Mouse (Mus musculus): ENCODE measurements around the gene Ndufs3. TPM values are rescaled to one million over a fixed set of nuclear protein-coding genes. Genes with fewer than 3 reads are reported as not detected.
"Not testable (repeated sequence)": the region's sequence is repeated elsewhere in the genome, so short reads cannot be mapped to it uniquely, and the experiment has no call there.

Ndufs3 gene
- polyA plus RNA-seq, 1 experiment, result 56.8 TPM

DNA sequence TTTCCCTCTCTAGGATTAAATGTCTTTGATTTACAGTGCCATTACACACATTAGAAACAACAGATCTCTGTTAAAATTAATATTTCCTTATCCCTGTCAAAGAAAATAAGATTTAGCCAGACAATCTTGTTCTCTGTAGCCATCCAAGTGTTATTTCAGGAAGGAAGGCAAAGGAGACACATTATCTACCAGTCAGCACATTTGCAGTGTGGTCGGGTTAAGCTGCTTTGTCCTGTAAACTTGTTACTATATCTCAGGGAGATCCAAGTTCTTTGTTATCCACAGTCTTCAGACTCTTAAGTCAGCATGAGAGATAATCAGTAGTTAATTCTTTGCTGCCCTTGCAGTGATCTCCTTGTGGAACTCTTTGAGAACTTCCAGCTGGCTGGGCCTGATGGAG is 6.2 kb upstream of the Ndufs3 start:
- H3K27me3 ChIP-seq (replicated peaks), result no peaks in the 10 kb centered on the region
- H3K36me3 ChIP-seq (replicated peaks; ENCODE audit: low read length), result peaks cover 88% of the 10 kb centered on the region
- no peak overlapping the region for H3K4me3 ChIP-seq (replicated peaks)
- TF ChIP-seq GATA1 (IDR thresholded peaks at IDR 0.05; ENCODE audit: borderline replicate concordance, low read length) (no peak), FLI1 (IDR thresholded peaks at IDR 0.05; ENCODE audit: low read length) (no peak)
- H3K9me3 ChIP-seq, result no peaks in the 10 kb centered on the region
- H3K4me1 ChIP-seq, result peaks cover 53% of the 10 kb centered on the region

DNA sequence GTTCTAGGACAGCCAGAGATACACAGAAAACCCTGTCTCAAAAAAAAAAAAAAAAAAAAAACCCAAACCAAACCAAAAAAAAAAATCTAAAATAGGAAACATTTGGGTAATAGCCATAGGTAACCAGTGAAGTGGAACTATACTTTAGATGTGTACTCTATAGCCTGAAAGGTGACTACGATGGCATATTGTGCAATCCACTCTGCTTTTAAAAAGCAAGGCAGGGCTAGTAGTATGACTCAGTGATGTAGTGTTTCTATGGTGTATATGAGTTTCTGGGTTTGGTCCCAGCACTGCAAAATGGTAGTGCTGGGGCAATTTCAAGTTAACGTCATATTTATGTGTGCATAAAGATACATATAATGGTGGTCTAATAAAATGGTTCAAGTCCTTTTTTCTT is 2.1 kb upstream of the Ndufs3 start:
- Histone ChIP-seq H3K36me3 (replicated peaks; ENCODE audit: low read length) (peaks cover 70% of the 10 kb centered on the region), H3K4me1 (peaks cover 60% of the 10 kb centered on the region), H3K4me3 (replicated peaks) (no peak overlapping the region), H3K9me3 (no peaks in the 10 kb centered on the region), H3K27me3 (replicated peaks) (no peaks in the 10 kb centered on the region)
- TF ChIP-seq GATA1 (IDR thresholded peaks at IDR 0.05; ENCODE audit: borderline replicate concordance, low read length), result no peak
- no peak for TF ChIP-seq FLI1 (IDR thresholded peaks at IDR 0.05; ENCODE audit: low read length)

- no peak for TF ChIP-seq FLI1 (IDR thresholded peaks at IDR 0.05; ENCODE audit: low read length)
- TF ChIP-seq GATA1 (IDR thresholded peaks at IDR 0.05; ENCODE audit: borderline replicate concordance, low read length), result no peak
- Histone ChIP-seq H3K27me3 (replicated peaks) (no peaks in the 10 kb centered on the region), H3K4me1 (peaks cover 46% of the 10 kb centered on the region), H3K4me3 (replicated peaks) (peak overlapping the region; percentile 94), H3K9me3 (no peaks in the 10 kb centered on the region), H3K36me3 (replicated peaks; ENCODE audit: low read length) (peaks cover 65% of the 10 kb centered on the region)
Measured at GRCm38 (mm10) chr2:90904856-90905224, 213 bp upstream of the Ndufs3 start.

- Histone ChIP-seq H3K27me3 (replicated peaks) (no peaks in the 10 kb centered on the region), H3K9me3 (no peaks in the 10 kb centered on the region), H3K4me3 (replicated peaks) (peak overlapping the region; percentile 94), H3K36me3 (replicated peaks; ENCODE audit: low read length) (peaks cover 61% of the 10 kb centered on the region), H3K4me1 (peaks cover 37% of the 10 kb centered on the region)
- TF ChIP-seq FLI1 (IDR thresholded peaks at IDR 0.05; ENCODE audit: low read length), result no peak
- no peak for TF ChIP-seq GATA1 (IDR thresholded peaks at IDR 0.05; ENCODE audit: borderline replicate concordance, low read length)
Measured at GRCm38 (mm10) chr2:90903398-90903797, 1.2 kb downstream of the Ndufs3 start.

DNA sequence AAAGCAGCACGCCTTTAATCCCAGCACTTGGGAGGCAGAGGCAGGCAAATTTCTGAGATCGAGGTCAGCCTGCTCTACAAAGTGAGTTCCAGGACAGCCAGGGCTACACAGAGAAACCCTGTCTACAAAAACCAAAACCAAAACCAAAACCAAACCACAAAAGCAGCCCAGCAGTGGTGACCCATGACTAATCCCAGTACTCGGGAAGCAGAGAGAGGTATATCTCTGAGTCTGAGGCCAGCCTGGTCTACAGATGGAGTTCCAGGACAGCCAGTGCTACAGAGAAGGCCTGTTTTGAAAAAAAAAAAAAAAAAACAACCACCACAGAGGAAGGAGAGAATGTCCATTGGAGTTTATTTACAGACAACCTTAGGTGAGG is 10.3 kb downstream of the Ndufs3 start:
- H3K36me3 ChIP-seq (replicated peaks; ENCODE audit: low read length), result peaks cover 69% of the 10 kb centered on the region
- H3K9me3 ChIP-seq; H3K4me3 ChIP-seq (replicated peaks): not testable (repeated sequence)
- peaks cover 30% of the 10 kb centered on the region for H3K27me3 ChIP-seq (replicated peaks)
- H3K4me1 ChIP-seq, result peaks cover 14% of the 10 kb centered on the region

- Histone ChIP-seq H3K4me3 (replicated peaks) (no peak overlapping the region), H3K9me3 (no peaks in the 10 kb centered on the region), H3K27me3 (replicated peaks) (peaks cover 35% of the 10 kb centered on the region), H3K4me1 (peaks cover 18% of the 10 kb centered on the region), H3K36me3 (replicated peaks; ENCODE audit: low read length) (peaks cover 64% of the 10 kb centered on the region)
- TF ChIP-seq FLI1 (IDR thresholded peaks at IDR 0.05; ENCODE audit: low read length), result no peak
- no peak for TF ChIP-seq GATA1 (IDR thresholded peaks at IDR 0.05; ENCODE audit: borderline replicate concordance, low read length)
Measured at GRCm38 (mm10) chr2:90893673-90894298, 10.8 kb downstream of the Ndufs3 start.

GRCm38 (mm10) chr2:90889550-90890548 is 14.8 kb downstream of the Ndufs3 start:
- TF ChIP-seq GATA1 (IDR thresholded peaks at IDR 0.05; ENCODE audit: borderline replicate concordance, low read length) (no peak), FLI1 (IDR thresholded peaks at IDR 0.05; ENCODE audit: low read length) (no peak)
- Histone ChIP-seq H3K4me1 (peaks cover 35% of the 10 kb centered on the region), H3K27me3 (replicated peaks) (peaks cover 72% of the 10 kb centered on the region), H3K4me3 (replicated peaks) (peak overlapping the region; percentile 93), H3K36me3 (replicated peaks; ENCODE audit: low read length) (peaks cover 25% of the 10 kb centered on the region), H3K9me3 (no peaks in the 10 kb centered on the region)

DNA sequence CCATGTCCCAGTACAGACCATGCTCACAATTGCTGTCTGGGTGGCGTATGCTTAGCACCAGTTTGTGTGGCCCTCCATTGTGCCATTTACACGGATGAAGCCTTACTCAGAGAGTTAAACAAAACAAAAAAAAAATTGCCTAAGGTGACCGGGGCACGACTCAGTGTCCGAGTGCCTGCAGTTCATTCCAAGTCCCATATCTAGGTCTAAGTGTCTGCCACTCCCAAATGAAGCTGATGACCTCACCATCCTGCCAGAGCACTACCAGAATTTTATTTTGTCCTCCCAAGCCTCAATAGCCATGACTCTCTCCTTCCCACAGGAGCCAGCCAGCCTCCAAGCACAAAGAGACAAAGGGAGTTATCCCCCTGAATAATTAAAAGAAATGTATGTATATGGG is 17.0 kb downstream of the Ndufs3 start:
- no peak overlapping the region for H3K4me3 ChIP-seq (replicated peaks)
- peaks cover 8% of the 10 kb centered on the region for H3K36me3 ChIP-seq (replicated peaks; ENCODE audit: low read length)
- peaks cover 18% of the 10 kb centered on the region for H3K9me3 ChIP-seq
- H3K27me3 ChIP-seq (replicated peaks), result peaks cover 90% of the 10 kb centered on the region
- peaks cover 38% of the 10 kb centered on the region for H3K4me1 ChIP-seq
- TF ChIP-seq GATA1 (IDR thresholded peaks at IDR 0.05; ENCODE audit: borderline replicate concordance, low read length) (no peak), FLI1 (IDR thresholded peaks at IDR 0.05; ENCODE audit: low read length) (no peak)

GRCm38 (mm10) chr2:90886436-90886835 is 18.2 kb downstream of the Ndufs3 start:
- Histone ChIP-seq H3K27me3 (replicated peaks) (peaks cover 87% of the 10 kb centered on the region), H3K4me1 (peaks cover 38% of the 10 kb centered on the region), H3K36me3 (replicated peaks; ENCODE audit: low read length) (no peaks in the 10 kb centered on the region), H3K9me3 (peaks cover 18% of the 10 kb centered on the region), H3K4me3 (replicated peaks) (no peak overlapping the region)
- no peak for TF ChIP-seq FLI1 (IDR thresholded peaks at IDR 0.05; ENCODE audit: low read length)

Data from megakaryocyte, embryonic 14.5 days (primary cell).